Mouse (Mus musculus) cerebellum, postnatal 14 days (tissue): ENCODE measurements at regions not wholly inside any gene's neighbourhood (a gene's known extent, or its start where the extent isn't known, plus 50 kb on each side); places are given as distances from the start of the nearest gene placed in this dataset.
A peak's percentile ranks its signal among the peaks of the same experiment; 100 is the strongest.

ENCODE experiments used
- DNase-seq, 2 experiments: peaks; one replicate each; pipeline ENCODE4 v3.0.0; 2021; ENCODE audit warnings: mixed read lengths in 2 of 2

DNA sequence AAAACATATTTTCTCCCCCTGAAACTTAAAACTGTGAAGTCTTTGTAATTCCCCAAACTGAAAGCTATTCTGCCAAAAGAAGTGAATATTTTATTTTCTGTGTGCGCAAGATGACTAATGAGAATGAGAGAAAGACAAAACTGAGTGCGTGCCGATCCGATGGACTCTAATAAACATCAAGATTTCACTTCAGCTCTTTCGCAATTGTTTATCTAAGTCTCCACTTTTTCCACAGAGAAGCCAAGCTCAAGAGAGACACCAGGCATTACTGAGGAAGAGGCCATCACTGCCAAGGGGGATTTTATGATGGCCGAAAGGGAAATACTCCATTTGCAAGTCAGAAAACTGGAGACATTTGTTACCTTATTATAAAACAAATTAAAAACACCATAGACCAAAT, 55.0 kb upstream of the Uqcrfs1 start:
- no peak for DNase-seq

DNA sequence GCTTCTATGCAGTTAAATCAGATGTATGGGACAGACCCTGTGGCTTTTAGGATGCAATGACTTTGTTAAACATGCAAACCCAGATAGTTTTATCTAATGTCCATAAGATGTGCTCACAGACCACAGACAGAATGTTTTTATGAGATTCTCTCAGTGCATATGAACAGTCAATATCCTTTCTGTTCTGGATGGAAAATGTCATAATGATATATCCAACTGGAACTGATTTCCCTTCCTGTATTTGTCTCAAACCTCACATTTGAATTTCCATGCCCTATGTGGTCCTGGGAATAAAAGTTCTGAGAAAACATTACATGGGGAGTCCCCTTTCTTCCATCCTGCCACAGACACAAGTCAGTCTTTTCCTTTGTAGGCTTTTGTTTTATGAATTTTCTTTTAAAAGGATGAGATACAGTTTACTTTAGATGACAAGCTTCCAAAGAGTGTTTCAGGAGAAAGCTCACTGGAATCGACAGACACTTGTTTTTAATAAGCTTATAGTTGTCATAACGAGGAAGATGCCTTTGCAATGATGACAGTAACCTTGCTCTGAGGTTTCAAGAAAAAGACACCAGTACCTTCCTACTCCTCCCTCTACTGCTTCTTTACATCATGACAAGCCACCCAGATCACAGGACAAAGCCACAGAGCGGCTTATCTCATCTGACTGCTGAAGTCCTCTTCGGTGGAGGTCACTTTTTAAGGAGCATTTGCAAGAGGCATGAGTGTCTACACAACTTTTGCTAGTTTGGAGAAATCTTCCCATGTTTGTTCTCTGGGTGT, 55.7 kb upstream of the Uqcrfs1 start:
- DNase-seq, result no peak

DNA sequence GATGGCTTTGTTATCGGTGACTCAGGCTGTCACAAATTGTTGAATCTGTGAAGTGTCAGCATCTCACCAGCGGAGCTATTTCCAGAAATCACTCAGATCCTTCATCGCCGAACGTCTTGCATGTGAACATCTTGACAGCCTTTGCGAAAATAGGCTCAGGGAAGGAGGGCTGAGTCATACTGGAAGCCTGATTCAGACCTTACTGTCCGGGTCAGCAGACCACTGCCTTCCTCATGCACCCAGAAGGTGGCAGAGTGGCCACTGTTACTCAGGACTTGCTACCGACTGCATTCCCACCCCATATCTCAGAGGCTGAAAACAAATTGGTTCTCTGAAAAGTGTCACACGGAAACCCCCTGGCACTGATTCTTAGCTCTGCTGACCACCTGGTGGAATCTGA, 55.9 kb upstream of the Dusp22 start:
- peak; percentile 11 to 19 for DNase-seq

DNA sequence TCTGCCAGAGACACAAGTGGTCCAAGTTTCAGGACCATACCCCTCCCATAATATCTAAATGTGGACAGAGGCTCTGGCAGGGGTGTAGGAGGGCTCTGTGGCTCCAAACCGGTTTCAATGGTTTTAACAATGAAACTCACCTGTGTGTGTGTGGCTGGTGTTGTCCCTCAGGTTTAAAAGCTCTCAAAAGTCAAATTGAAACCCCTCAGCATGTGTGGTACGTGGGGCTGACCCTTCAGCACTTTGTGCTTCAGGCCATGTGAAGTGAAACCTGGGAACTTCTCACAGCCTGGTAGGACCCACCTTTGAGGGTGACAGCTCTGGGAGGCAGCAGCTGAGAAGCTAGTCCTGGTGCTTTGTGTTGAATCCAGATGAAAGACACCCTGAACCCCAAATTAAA, 52.5 kb upstream of the Dusp22 start:
- DNase-seq, result no peak

DNA sequence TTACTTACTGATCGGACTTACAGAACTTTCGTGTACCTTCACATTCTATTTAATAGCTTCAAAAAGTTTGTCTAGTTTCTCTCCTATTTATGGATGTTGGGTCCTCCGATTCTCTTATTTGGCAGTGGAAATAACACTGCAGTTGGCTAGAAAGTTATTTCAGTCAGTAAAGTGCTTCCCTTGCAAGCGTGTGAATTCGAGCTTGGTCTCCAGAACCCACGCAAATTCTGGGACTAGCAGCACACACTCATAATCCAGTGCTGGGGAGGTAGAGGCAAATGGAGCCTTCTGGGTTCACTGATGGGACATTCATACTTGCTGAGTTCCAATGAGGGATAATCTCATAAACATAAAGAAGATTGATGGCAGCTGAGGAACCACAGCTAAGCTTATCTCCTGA, 51.9 kb upstream of the Dusp22 start:
- DNase-seq, result no peak

DNA sequence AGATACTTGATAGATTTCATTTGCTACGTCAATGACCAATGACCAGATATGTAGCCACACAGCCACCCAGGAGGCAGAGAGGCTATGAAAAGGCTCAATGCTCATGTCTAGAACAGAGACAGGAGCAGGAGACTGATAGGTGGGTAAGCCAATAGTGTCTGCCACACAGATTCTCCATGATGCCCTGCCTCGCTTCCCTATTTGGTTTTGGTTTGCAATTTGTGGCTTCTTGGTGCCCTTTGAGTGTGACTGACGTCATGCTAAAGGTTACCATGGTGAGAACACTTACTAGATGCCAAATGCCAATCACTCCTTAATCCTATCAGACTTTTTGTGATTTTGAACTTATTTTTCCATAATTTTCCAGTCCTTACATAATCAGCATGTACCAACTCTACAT, 50.0 kb upstream of the Dusp22 start:
- no peak for DNase-seq
